Mouse (Mus musculus) bone marrow, adult 2 months (tissue): ENCODE measurements at regions not wholly inside any gene's neighbourhood (a gene's known extent, or its start where the extent isn't known, plus 50 kb on each side); places are given as distances from the start of the nearest gene placed in this dataset.
A peak's percentile ranks its signal among the peaks of the same experiment; 100 is the strongest.

Experiments
- H3K27ac ChIP-seq: fragments of 200-500 bp; 2 replicates; pipeline ENCODE4 v1.5.1; 2012; ENCODE audit warnings: low read depth, mild to moderate bottlenecking, control low read depth, inconsistent platforms, low read length; ENCODE audit not compliant: control insufficient read depth, poor library complexity, insufficient read depth
- H3K4me1 ChIP-seq: fragments of 200-500 bp; 2 replicates; pipeline ENCODE4 v1.6.1; 2011; ENCODE audit warnings: low read length; ENCODE audit not compliant: control insufficient read depth, insufficient read depth
- H3K4me3 ChIP-seq: fragments of 200-500 bp; replicated peaks from 2 replicates; pipeline ENCODE3; 2011; ENCODE audit warnings: mild to moderate bottlenecking, low read depth, low read length, control low read depth; ENCODE audit not compliant: control insufficient read depth
- CTCF ChIP-seq: fragments of 200-500 bp; IDR thresholded peaks from 2 replicates; pipeline ENCODE4 v1.5.1; 2011; ENCODE audit warnings: low read length, control low read depth; ENCODE audit not compliant: control insufficient read depth, insufficient read depth
- POLR2A ChIP-seq: fragments of 200-500 bp; IDR thresholded peaks from 2 replicates; pipeline ENCODE4 v1.6.1; 2011; ENCODE audit warnings: low read depth, mild to moderate bottlenecking, control low read depth, low read length, borderline replicate concordance; ENCODE audit not compliant: control insufficient read depth
- WGBS: fragments of 180-500 bp; shearing (Covaris S2); methylation state at CpG from one replicate; pipeline ENCODE4 v1.1.7; 2018; 5-methylcytosine and 5-hydroxymethylcytosine counted together

GRCm38 (mm10) chr7:55710872-55711558, 57.0 kb upstream of the Siglech start:
- Histone ChIP-seq H3K4me3 (no peak overlapping the region), H3K27ac (no peak overlapping the region), H3K4me1 (no peaks in the 10 kb centered on the region)
- 7% methylated on average over 11 of the region's 11 CpGs for WGBS
- TF ChIP-seq POLR2A, result no peak
- TF ChIP-seq CTCF, result peak; percentile 52; the same call in 1 of the 2 replicates
